Mouse (Mus musculus) kidney, adult 11 months (tissue): ENCODE results near the gene Mast4.
A peak's percentile ranks its signal among the peaks of the same experiment; 100 is the strongest.

Experiments used
- DNase-seq: peaks from one replicate; pipeline ENCODE4 v3.0.0; 2022

The Mast4 gene

GRCm38 (mm10) chr13:103037466-103037865, 296.8 kb downstream of the Mast4 start:
- DNase-seq, result peak; percentile 25

GRCm38 (mm10) chr13:103029377-103029776, 304.9 kb downstream of the Mast4 start:
- DNase-seq, result no peak

GRCm38 (mm10) chr13:103027456-103028078, 306.7 kb downstream of the Mast4 start:
- DNase-seq, result no peak

GRCm38 (mm10) chr13:103025461-103025860, 308.8 kb downstream of the Mast4 start:
- no peak for DNase-seq

- no peak for DNase-seq
Measured at GRCm38 (mm10) chr13:103018481-103018880, 315.8 kb downstream of the Mast4 start.

- DNase-seq, result peak; percentile 27
Measured at GRCm38 (mm10) chr13:103017661-103018060, 316.6 kb downstream of the Mast4 start.

- no peak for DNase-seq
Measured at GRCm38 (mm10) chr13:103015131-103015750, 319.1 kb downstream of the Mast4 start.

- DNase-seq, result no peak
Measured at GRCm38 (mm10) chr13:103014631-103015030, 319.7 kb downstream of the Mast4 start.

- no peak for DNase-seq
Measured at GRCm38 (mm10) chr13:103014222-103014621, 320.1 kb downstream of the Mast4 start.

GRCm38 (mm10) chr13:103005227-103005626, 329.1 kb downstream of the Mast4 start:
- DNase-seq, result no peak

- DNase-seq, result no peak
Measured at GRCm38 (mm10) chr13:103001831-103002230, 332.5 kb downstream of the Mast4 start.

GRCm38 (mm10) chr13:103000891-103001290, 333.4 kb downstream of the Mast4 start:
- DNase-seq, result no peak

GRCm38 (mm10) chr13:102994098-102994497, 340.2 kb downstream of the Mast4 start:
- no peak for DNase-seq

- DNase-seq, result no peak
Measured at GRCm38 (mm10) chr13:102992680-102993423, 341.4 kb downstream of the Mast4 start.

GRCm38 (mm10) chr13:102991928-102992327, 342.4 kb downstream of the Mast4 start:
- no peak for DNase-seq

- DNase-seq, result no peak
Measured at GRCm38 (mm10) chr13:102991196-102991595, 343.1 kb downstream of the Mast4 start.

GRCm38 (mm10) chr13:102990085-102990484, 344.2 kb downstream of the Mast4 start:
- no peak for DNase-seq

GRCm38 (mm10) chr13:102989616-102990015, 344.7 kb downstream of the Mast4 start:
- DNase-seq, result no peak

- DNase-seq, result no peak
Measured at GRCm38 (mm10) chr13:102988976-102989375, 345.3 kb downstream of the Mast4 start.

- DNase-seq, result no peak
Measured at GRCm38 (mm10) chr13:102988251-102988895, 345.9 kb downstream of the Mast4 start.

- DNase-seq, result no peak
Measured at GRCm38 (mm10) chr13:102984550-102984949, 349.7 kb downstream of the Mast4 start.

- no peak for DNase-seq
Measured at GRCm38 (mm10) chr13:102973853-102974252, 360.4 kb downstream of the Mast4 start.

- no peak for DNase-seq
Measured at GRCm38 (mm10) chr13:102963471-102963870, 370.8 kb downstream of the Mast4 start.
